Mouse (Mus musculus): ENCODE measurements at regions not wholly inside any gene's neighbourhood (a gene's known extent, or its start where the extent isn't known, plus 50 kb on each side); places are given as distances from the start of the nearest gene placed in this dataset.

DNA sequence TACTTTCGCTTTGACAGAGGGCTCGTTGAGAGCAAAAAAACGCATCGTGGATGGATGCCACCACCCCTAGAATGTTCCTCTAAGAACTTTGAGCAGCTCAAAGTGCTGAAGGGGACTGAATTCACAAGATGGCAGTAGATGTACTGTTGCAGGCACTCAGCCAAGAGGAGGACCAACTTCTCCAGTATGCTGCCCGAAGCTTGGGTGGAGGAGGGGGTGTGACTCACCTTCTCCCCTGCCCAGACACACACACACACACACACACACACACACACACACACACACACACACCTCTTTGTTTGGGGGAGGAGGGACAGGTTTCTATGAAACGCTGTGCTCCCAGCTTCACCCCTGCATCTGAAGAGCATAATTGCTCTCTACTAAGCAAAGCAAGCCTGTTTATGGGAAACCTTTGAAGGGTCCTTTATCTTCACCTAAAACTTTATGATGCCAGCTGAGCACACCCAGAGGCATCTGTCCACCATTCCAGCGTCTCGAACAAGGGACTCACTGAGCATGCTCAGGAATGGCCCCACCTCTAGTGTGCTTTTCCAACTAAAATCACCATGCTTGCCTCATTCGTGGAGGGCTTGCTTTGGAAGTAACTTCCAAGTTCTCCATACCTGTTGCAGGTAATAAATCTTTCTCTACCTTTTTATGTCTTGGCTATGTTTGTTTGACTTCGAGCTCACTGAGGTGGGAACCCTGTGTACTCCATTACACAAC is 126.8 kb upstream of the Rreb1 start:
- TF ChIP-seq CTCF (IDR thresholded peaks at IDR 0.05; ENCODE audit: insufficient read depth, low read length) (no peak), POLR2A (IDR thresholded peaks at IDR 0.05; ENCODE audit: borderline replicate concordance, extremely low read depth, low read depth, low read length) (no peak)

All from lung, adult 2 months (tissue).